Mouse (Mus musculus) erythroblast, embryonic 14.5 days (primary cell): ENCODE measurements around the gene Lamtor3.
"Not testable (repeated sequence)": the region's sequence is repeated elsewhere in the genome, so short reads cannot be mapped to it uniquely, and the experiment has no call there.

Experiments
- GATA1 ChIP-seq: IDR thresholded peaks from 2 replicates; pipeline ENCODE4 v1.6.1; 2012; ENCODE audit warnings: low read length, inconsistent platforms, mixed read lengths
- TAL1 ChIP-seq: IDR thresholded peaks from 3 replicates; pipeline ENCODE4 v1.6.1; 2012; ENCODE audit warnings: low read length, inconsistent platforms, mixed read lengths

GRCm38 (mm10) chr3:137964014-137964413 is 45.7 kb downstream of the Lamtor3 start:
- TF ChIP-seq GATA1, TAL1: not testable (repeated sequence)
